Mouse (Mus musculus): ENCODE results near the gene Nfic.

Nfic gene

DNA sequence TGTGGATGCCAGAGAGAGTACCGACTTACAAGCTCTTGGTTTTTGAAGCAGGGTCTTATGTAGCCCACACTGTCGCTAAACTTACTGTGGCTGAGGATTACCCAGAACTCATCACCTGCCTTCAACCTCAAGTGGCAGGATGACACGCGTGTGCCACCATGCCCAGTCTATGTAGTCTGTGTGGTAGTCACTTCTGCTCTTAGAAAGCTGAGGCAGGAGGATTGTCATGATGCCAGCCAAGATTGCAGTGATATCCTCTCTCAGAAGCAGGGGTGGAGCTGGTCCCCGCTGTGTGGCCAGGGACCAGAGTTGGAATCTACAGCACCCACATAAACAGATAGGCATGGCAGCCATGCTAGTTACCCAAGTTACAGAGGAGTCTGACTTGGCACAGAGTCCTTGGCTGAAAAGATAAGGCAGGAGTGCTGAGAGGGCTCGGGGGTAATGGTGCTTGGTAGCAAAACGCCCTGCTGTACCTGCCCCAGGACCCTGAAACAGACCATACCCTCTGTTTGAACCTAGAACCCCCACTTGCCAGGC, 30.1 kb upstream of the Nfic start:
- DNase-seq (ENCODE audit: extremely low spot score, low read depth, low spot score) = no peak

DNA sequence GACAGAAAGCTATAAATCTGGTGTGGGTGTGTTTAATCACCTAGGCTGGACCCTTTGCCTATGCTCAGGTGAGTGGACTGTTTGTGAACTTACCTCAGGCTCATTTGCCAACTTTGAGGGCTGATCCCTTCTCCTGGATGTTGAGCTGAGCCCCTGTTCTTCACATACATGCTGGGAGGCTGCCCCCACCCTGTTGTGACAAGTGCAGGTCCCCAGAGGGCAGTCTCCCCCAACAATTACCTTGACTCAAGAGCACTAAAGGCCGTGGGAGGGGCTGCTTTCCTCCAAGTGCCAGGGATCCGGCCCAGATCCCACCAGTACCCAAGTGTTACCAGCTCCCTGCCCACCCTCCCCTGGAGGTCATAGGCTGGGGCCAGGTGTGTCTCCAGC, 29.6 kb upstream of the Nfic start:
- DNase-seq (ENCODE audit: extremely low spot score, low read depth, low spot score) = no peak

DNA sequence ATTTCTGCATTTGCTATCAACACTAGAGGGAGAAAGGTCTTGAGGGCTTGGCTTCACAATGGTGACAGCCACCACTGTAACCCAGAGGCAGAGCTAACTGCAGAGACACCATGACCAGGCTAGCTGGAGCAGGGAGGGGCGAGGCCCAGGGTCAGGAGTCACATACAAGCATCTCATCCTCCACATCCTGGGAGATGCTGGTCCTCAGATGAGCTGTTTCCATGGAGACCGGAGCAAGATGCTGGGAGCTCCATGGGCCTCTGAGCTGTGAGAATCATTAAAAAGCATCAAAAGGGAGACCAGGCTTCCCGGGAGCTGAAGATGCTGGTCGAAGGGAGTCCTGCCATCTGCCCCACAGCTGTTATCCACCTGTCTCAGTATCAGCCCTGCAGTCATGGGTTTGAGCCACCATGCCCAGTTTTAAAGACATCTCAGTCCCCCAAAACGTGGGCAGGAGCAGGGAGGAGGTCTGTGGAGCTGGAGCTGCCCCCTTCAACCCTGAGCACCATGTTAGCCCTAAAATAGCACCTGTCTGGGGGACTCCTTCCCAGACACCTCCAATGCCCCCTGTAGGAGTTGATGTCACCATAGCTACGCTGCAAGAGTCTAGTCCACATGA, 29.1 kb upstream of the Nfic start:
- no peak for DNase-seq (ENCODE audit: extremely low spot score, low read depth, low spot score)

DNA sequence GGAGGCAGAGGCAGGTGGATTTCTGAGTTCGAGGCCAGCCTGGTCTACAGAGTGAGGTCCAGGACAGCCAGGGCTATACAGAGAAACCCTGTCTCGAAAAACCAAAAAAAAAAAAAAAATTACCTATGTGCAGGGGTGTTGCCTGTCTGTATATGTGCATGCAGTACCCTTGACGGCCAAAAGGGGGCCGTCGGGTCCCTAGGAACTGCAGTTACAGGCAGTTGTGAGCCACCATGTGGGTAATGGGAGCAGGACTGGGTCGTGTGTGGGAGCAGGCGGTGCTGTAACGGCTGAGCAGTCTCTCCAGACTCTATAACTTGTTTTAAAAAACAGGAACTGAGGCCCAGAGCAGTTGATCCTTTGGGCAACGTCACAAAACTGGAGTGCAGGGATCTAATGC, 28.5 kb upstream of the Nfic start:
- no peak for DNase-seq (ENCODE audit: extremely low spot score, low read depth, low spot score)

DNA sequence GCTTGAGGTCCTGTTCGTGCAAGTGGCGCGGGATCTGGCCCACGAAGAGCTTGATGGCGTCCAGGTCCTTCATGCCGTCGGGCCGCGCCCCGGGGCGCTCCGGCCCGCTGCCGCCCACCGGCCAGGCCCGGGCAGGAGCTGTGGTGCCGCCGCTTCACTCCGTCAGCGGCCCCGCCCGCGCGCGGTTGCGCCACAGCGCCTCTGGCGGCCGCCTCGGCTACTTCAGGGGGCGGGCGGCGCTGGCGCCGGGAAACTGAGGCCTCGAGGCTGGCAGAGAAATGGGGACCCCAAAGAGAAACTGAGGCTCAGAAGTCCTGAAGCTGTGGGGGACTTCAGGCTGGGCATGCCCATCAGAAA, 27.1 kb upstream of the Nfic start, which contains the start of gene Celf5:
Gene Celf5 (minus strand): TSS at position 177 of the 357 bp plus-strand sequence.
- no peak for DNase-seq (ENCODE audit: extremely low spot score, low read depth, low spot score)

DNA sequence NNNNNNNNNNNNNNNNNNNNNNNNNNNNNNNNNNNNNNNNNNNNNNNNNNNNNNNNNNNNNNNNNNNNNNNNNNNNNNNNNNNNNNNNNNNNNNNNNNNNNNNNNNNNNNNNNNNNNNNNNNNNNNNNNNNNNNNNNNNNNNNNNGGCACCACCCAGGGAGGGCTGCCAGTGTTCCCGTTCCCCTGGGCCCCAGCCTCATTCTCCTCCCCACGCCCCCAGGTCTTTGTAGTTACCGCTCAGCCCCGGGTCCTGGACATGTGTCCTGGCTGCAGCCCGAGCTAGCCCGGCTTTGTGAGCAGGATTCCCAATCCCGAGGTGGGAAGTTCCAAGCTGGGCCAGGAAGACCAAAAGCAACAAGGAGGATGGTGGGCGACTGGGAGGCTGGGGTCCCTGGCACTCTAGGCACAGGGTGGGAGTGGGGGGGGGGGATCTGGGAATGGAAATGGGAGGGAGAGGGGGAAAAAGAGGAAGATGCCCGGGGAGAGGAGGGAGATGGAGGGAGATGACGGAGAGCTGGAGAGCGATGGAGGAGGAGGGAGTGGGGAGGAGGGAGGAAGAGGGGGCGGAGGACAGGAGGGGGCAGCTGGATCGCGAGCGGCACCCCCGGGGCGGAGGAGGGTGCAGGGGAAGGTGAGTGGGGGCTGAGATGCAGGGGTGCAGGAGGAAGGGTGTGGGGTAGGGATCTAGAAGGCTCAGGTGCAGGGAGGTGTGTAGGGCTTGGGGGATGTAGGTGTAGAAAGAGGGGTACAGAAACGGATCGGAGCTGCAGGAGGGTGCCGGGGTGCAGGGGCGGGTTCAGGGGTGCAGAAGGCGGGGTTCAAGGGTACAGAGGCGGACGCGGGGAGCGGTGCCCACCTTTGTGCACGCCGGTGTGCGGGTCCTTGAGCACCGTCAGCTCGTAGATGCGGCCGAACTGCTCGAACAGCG, 26.4 kb upstream of the Nfic start:
- DNase-seq (ENCODE audit: extremely low spot score, low read depth, low spot score) = no peak

DNA sequence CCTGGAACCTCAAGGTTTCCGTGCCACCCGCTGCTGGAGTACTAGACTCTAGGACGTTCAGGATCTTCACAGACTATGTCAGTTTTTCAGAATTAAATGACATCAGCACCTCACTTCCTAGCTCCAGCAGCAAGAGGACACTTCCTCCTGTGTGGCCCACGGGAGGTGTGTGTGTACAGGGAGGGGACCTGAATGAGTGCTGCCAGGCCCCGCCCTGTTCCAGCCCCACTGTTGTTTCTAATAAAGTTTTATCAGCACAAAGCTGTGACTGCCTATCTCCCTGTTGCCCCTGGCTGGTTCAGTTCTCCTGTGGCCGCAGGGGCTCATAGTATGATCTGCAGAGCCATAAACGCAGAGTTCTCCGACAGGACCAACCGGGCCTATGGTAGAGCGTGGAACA, 19.0 kb upstream of the Nfic start:
- DNase-seq (ENCODE audit: extremely low spot score, low read depth, low spot score) = no peak

DNA sequence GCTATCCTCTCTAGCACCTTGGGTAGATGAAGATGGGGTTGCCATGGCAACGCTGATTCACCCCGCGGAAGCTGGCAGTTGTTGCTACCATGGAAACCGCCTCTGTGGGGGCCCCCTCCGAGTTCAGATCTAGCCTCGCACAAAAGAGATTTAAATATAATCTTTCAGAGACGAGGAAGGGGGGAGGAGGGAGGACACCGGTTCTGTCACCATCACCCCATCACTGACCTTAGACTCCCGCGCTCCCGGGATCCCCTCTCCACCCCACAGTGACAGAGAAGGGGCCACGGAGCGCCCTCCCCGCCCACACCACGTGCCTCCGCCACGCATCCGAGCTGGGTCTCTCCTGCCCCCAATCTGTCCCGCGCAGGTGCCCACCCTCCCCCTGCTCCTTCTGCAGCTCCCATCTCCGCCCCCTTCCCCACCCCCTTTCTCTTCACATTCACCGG, 17.6 kb upstream of the Nfic start:
- DNase-seq (ENCODE audit: extremely low spot score, low read depth, low spot score) = no peak

DNA sequence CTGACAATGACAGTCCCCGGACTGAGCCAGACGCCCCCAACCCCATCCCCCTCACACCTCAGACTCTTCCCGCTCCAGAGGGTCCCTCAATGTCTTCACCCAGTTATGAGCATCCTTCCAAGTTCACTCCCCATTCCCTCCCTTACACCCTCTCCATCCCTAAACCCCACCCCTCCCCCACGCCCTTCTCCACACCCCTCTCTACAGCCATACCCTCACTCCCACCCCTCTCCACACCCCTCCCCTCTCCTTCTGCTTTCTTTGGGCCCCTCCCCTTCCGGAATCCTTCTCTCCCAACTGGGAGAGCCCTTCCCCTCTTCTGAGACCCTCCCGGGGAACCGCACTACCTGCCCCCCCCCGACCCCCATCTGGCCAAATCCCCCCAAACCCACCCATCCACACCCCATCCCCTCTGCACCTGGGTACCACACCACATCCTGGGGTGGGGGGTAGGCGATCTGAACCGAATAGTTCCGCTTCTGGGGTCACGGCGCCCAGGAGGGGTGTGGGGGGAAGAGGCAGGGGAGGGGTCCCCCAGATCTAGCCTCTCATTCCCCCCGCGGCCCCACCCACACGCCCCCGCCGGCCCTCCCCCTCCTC, 17.1 kb upstream of the Nfic start:
- DNase-seq (ENCODE audit: extremely low spot score, low read depth, low spot score) = no peak

DNA sequence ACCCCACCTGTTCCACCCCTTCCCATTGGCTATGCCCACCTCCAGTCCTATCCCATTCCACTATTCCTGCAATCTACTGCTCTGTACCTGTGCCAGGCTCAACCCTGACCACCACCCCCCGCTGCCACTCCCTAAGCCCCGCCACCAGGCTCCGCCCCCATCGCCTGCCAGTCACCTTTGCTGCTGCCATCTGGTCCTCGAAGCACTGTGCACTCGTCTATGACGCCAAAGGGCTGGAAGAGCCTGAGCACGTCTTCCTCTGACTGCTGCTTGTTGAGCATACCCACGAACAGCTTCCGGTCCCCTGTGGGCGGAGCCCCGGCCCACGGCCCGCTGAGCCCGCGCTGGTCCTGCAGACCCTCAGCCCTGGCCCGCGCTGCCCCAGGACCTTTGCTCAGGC, 15.0 kb upstream of the Nfic start:
- DNase-seq (ENCODE audit: extremely low spot score, low read depth, low spot score) = no peak

DNA sequence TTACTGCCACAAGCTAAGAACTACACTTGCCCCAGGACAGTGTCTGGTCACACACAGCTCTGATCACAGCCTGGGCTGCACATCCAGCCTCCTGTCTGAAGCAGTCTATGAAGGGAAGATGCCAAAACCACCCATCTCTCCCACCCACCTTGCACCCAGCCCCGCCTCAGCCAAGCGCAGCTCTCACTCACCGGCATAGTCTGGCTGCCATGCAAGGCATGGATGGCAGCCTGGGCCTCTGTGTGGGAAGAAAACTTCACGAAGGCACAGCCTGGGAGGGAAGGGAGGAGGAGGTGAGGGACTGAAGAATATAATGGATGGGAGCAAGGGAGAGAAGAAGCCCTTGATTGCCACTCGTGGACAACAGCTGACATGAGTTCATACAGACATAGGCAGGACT, 13.8 kb upstream of the Nfic start:
- DNase-seq (ENCODE audit: extremely low spot score, low read depth, low spot score) = no peak

DNA sequence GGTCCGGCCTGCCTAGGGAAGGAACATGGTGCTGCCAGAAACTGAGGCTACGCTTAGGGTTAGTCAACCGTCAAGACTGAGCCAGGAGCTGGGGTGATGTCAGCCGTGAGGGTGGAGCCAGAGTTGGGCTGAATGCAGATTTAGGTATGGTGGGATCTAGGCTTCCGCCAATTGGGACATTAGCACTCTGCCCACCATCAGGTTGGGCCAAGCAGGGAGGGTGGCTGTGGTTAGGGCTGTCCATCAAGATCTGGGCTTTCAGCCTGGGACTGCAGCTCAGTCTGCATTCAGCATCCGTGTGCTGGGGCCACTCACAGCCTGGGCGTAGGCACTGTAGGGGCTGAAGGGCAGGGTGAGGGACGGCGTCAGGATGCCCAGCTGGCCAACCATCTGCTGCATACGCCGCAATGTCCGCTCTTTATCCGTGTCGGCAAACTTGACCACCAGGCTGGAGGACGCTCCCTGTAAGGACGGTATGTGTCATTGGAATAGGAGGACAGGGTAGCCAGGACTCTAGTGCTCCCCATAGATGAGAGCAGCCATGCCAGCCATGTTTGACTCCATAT, 12.3 kb upstream of the Nfic start:
- no peak for DNase-seq (ENCODE audit: extremely low spot score, low read depth, low spot score)

DNA sequence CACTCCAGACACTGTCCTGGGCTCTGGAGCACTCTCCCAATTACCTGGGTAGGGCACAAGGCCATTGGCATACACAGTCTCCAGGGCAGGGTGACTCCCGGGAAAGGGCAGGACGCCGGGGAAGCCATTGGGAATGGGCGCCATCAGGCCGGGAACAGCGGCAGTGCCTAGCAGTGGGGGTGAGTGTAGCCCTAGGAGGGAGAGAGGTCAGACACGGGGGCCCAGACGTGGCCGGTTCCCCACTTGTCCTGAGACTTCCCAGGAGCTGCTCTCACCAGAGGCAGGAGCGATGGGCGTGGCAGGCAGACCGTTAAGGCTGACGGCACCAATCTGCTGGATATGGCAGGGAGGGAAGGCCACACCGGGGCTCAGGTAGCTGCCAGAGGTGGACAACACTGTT, 11.4 kb upstream of the Nfic start:
- no peak for DNase-seq (ENCODE audit: extremely low spot score, low read depth, low spot score)

DNA sequence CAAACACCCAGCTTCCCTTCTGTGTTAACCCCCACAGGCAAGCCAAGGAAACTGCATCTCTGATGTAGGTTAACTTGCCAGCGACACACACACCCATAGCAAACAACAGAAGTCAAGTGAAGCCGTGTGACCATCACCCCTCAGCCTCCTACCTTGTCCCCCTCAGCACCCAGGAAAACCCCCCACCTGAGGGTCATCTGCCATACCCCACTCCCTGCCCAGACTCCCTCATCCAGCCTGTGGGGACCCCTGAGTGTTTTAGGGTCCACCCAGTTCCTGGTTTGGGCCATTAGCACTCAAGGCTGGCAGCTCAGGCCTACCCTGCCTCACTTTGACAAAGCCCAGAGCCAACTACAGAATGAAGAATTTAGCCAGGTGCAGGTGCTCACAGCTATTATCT, 10.6 kb upstream of the Nfic start:
- no peak for DNase-seq (ENCODE audit: extremely low spot score, low read depth, low spot score)

DNA sequence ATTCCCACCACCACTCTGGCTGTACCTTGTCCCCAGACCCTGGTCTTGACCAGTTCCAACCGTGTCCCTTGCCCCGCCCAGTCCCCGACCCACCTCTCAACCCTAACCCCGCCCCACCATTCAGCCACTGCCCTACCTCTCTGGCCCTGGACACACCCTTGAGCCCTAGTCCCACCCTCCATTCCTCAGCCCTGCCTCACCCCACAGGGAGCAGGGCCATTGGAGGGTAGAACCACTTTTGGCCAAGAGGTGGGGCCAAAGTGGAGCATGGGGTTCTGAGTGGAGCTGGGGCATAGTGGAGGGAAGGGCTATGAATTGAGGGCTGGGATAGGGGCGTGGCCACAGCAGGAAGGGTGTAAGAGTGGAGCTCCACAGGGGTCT, 9.8 kb upstream of the Nfic start:
- DNase-seq (ENCODE audit: extremely low spot score, low read depth, low spot score) = no peak

DNA sequence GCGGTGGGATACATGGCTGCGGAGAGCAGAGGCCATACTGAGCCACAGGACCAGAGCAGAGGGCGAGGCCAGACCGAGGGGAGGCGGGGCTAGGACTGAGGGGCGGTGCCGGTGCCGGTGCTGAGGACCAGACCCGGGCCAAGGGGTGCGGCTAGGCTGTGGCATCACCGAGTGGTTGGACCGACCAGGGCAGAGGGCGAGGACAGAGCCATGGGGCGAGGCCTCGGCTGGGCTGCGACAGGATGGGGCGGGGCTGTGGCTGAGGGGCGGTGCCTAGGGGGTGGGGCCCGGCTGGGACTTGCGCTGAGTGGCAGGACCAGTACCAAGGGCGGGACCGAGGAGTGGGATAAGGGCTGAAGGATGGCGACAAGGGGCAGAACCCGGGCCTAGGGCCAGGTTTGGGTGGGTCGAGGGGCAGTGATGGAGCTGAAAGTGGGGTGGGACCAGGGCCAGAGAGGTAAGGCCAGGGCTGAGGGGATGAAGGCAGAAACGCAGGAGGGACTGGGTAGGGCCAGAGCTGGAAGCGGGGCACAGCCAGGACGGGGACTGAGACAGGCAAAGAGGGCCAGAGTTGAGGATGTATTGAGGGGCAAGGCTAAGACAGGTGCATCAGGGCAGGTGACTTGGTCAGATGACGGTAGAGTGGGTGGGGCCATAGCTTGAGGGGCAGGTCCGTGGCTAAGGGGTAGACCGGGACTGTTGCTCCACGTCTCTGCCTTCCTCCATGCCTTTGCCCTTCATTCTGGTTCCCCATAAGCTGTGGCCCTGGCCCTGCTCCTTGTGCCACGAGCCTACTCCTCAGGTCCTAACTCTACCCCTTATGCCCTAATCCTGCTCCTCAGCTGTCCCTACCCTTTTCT, 9.2 kb upstream of the Nfic start:
- DNase-seq (ENCODE audit: extremely low spot score, low read depth, low spot score) = no peak

DNA sequence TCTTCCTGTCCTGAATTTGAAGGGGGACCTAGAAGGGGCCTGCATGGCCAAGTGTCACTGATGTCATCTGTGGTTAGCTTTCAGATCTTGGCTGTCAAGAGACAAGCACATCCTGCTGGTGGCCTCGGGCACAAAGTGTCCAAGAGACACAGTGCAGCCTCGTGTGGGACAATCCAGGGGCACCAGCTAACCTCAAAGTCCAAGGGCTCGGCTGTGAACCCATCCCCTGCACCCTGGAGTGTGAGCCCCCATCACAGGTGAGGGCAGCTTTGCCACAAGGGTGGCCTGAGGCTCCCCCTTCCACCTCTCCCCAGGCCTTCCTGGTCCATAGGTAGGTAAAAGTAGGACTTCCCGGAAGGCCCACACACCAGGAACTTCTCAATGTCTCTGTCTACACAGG, 8.1 kb upstream of the Nfic start:
- DNase-seq (ENCODE audit: extremely low spot score, low read depth, low spot score) = no peak

DNA sequence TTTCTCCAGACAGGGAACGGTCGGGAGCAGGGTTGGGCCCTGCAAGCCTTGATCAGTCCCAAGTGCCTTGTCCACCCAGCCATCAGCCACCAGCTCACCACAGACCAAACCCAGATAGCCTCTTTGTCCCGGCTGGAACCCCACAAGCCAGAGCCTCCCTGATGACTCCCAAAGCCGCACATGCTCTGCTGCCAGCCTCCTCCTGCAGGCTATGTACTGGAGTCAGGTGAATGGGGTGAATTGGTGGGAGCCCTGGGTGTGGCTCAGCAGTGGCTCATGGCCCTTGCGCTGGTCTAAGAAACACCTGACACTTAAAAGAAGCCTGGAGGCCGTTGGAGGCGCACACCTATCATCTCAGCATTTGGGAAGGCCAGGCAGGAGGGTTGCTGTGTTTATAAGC, 7.5 kb upstream of the Nfic start:
- DNase-seq (ENCODE audit: extremely low spot score, low read depth, low spot score) = no peak

DNA sequence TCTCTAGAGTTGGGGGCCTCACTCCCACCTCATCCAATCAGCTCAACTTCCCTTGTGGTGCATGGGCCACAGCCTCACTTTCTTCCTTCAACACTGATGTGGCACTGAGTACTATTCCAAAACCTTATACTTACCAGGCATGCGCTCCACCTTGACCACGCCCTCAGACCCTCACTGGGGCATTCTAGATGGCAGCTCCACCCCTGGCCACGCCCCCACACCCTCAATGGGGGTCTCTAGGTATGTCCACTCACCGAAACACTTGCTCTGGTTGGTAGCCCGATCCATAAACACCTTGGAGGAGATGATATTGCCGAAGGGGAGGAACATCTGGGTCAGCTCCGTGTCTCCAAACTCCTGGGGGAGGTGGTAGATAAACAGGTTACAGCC, 7.0 kb upstream of the Nfic start:
- no peak for DNase-seq (ENCODE audit: extremely low spot score, low read depth, low spot score)

DNA sequence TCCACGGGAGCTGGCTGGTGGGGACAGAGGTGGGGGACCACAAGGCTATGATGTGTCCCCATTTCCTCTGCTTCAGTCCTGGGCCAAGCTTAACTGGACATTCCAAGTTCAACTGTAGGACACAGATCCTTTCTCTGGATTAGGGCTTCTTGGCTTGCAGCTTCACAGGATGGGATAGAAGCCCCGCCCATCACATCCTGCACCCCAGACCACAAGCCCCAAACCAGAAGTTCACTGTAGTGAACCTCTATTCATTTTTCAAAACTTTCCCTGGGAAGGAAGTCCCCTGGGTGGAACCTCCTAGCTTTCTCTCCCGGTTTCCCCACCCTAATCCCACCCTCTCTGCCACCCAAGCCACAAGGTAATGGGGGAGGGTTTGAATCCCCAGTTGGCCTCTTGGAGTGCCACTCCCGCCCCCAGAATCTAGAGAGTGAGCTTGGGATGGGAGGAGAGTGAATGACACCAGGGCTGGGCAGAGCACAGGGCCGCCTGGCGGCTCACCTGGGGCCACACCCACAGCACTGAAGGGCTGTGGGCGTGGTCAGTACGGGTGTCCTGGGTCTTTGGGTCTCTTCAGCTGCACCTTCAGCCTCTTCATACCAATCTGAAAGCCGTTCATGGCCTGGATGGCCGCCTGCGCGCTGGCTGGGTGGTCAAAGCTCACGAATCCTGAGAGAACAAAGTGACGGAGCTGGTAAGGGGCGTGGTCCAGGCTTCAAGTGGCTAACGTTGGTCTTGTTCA, 6.4 kb upstream of the Nfic start:
- DNase-seq (ENCODE audit: extremely low spot score, low read depth, low spot score) = no peak
